Mouse (Mus musculus) adrenal gland, adult 8-10 months (tissue): Measurements from ENCODE around the gene Pla2g4f. TPM values are rescaled to one million over a fixed set of nuclear protein-coding genes. Genes with fewer than 3 reads are reported as not detected.

Experiments used
- DNase-seq: peaks from one replicate; pipeline ENCODE4 v3.0.0; 2022
- total RNA-seq, 4 experiments: library from RNA; stranded (reverse); gene quantifications; 2 replicates each; pipeline ENCODE4 v1.2.4; 2022

Gene Pla2g4f
- not detected for total RNA-seq

DNA sequence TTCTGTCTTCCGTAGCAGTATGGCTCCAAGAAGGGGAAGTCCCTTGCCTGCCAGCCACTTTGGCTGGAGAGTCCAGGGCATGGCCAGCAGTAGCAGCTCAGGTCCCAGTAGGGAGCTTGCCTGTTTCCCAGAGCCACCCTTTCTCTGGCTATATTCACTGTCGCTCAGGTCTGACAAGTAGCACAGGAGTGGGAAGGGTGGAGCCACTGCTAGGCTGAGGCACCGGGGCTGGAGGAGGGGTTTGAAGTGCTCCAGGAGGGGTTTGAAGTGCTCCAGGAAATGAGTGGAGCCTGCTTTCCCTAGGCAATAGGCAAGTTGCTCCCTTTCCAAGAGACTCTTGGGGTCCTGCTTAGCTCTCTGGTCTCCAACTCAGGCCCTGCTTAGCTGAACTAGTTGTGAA lies at the start of gene Pla2g4f:
Pla2g4f (minus strand) TSS at position 190 of the 400 bp plus-strand sequence.
- no peak for DNase-seq

DNA sequence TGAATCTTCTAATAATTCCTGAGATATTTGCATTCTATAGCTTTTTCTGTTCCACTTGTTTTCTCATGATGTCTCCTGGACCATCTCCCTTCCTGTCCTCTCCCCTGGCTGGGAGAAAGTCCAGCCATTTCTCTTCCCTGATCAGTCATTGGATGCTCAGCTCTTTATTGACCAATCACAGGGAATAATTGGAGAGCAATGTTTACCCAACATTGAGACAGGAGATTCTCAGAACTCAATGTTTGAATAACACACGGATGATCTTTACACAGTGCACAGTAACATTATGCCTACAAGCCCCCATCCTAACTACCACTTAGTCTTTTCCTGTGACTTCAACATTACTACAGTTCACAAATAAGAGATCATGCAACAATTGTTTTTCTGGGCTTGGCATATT lies 46.5 kb upstream of the Pla2g4f start:
- no peak for DNase-seq

DNA sequence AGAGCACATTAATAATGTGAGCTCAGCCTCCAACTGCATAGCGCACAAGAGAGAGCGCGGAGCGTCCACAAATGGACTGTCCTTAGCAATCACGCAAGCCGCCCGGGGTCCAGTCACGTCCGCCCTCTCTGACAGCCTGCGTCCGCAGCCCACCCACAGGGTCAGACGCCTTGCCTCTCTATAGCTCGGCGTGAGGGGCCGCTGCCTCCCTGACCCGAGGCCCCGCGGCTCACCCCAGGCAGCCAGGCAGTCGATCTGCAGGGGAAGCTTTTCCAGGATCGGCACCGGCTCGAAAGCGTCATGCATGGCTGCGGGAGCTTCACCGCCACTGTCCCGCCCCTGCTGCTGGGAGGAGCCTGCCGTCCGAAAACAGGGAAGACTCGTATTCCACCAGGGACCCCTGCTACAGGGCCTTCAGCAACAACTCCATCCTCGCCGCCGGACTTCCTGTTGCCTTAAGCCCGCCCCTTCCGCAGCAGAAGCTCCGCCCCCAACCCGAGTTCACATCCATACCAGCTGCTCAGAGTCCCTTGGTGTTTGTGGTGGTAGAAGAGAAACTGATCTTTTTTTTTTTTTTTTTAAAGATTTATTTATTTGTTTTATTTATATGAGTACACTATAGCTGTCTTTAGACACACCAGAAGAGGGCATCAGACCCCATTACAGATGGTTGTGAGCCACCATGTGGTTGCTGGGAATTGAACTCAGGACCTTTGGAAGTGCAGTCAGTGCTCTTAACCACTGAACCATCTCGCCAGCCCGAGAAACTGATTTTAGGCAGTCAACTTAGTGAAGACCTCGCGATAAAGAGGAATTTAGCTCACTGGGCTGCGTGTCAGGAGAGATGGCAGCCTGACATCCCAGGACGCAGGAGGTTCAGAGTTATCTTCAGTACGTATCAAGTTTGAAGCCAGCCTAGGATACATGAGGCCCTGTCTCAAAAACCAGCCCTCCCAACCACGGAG lies 39.0 kb upstream of the Pla2g4f start, which contains the start of gene Vps39:
Vps39 (minus strand) TSS at position 456 of the 965 bp plus-strand sequence.
- peak; percentile 88 for DNase-seq

DNA sequence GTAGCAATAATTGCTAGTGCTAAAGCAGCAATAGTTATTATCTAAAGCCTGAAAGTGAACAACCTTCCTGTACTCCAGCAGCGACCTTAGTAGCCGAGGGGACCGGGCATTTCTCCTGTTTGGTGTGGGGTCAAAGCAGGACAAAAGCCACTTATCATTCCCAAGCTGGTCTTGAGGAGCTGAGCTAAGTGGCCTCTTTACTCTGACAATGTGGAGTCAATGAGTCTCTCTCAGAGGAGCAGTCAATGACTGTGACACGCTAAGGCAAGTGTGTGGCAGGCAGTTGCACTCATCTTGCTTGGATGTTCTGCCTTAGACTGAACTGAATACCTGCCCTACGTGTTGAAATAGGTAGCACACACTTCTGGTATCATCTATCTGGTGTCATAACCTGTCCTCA lies 37.4 kb upstream of the Pla2g4f start:
- DNase-seq: no peak

DNA sequence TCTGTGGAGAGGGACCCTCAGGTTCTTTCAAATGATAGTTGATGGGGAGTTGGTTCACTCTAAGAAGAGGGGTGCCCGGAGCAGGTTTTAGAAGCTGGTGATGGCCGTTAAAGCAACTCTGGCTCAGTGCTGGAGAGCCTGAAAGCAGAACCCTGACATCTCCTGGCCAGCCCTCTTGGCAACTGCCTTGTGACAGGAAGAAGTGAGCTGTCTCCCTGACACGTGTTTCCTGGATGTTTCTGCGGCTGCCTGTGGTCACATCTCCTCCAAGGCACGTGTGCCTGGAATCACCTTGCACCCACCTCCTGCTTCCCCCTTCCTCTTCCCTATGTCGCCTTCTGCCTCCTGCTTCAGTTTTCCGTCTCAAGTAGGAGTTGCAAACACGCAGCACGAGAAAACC lies 34.2 kb upstream of the Pla2g4f start:
- no peak for DNase-seq

DNA sequence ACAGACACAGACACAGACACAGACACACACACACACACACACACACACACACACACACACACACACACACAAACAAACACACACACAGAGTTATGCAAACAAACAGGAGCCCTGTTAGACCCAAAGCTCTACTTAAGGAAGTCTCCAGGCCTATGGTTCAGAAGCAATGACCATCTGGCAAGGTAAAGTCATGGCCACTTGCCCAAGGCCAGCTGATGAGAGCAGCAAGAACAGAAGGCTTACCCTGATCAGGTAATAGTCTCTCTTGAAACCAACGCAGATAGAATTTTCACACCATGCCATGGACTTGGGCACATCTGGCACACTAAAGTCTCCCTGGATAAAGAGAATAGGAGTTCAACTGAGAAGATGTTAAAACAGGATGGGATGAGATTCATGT lies 27.8 kb upstream of the Pla2g4f start:
- no peak for DNase-seq

DNA sequence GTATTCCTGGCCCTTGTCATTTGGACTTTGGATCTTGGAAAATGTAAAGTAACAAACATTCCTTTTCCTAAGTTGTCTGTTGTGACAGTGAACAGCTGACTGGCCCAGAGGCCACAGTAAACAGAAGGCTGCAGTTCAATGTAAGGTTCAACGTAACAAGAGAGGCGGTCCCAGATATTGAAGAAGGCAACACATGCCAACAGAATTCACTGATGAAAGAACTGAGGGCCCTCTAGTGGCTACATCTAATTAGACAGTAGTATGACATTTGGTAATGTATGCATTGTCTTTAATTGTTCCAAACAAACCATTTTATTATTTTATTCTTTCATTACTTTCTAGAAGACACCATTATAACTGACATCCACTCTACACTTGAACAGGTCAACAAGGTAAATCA lies 23.9 kb upstream of the Pla2g4f start:
- no peak for DNase-seq

DNA sequence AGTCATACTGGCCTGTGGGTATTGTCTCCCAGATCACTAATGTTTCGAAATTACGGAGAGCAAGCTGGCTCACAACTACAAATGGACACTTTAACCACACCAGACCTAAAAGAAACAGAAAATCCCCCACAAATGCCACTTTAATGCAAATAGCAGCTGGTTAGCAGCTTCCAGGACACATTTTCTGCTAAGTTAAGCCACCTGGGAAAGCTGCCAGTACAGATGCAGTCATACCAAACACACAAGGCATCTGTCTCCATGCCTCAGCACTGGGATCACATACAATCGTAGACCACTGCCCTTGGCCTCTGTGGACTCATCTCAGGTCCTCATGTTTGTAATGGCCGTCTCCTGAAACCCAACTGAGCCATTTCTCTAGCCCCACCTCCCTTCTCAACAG lies 17.6 kb upstream of the Pla2g4f start:
- DNase-seq: no peak

DNA sequence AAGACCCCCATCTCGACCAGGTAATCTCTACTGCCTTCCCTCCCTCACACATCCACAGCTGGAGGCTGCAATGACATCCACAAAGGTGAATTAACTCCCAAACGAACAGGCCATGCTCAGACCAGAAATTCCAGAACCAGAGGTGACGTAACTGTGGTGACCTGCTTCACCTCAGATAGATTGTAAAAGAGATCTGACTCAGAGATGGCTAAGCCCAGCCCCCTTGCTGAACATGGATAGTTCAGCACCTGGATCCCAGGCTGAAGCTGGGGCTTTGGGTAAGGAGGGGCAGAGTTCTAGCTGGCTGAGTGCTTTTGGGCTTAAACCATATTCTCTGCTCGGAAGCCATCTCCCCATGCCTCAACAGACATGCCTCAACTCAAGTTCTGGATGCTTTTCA lies 1.1 kb upstream of the Pla2g4f start:
- no peak for DNase-seq

DNA sequence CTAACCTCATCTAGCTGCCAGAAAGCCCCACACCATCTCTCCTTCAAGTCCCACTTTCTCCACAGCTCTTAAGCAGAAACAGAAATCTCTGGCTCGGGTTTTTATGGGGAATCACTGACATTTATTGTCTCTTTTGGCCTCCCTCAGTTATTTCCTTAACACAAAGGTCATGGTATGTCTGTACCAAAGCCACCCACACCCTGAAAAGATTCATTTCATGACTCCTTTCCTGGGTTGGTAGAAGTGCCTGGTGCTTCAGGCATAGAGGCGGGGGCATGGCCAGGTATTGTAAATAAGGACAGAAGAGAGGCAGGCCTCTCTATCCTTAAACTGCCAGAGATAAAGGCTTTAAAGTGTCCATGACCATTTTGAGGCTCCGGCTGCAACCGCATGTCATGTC lies 522 bp upstream of the Pla2g4f start:
- no peak for DNase-seq

DNA sequence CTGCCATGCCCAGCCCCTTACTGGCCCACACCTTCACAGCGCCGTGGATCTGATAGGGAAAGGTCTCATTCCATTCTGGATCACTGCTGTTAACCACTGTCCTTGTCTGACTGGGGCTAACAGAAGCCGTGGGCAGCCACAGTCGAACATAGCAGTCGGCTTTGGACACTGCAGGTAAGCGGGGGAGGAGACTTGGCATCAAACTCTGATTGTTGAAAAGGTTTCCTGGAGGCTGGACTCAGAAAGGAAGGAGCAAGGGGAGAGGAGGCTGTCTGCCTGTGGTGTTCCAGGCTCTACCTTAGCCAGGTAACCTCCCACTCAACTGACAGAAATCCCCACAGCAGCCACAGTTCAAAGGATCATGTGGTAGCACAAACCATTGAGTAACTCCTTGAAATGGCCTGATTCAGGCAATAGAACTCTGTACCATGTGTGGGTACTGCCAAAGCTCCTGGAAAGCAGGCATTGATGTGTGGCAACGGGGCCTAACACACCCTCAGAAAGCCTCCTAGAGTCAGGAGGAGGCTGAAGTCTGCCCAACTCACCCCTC lies 1.6 kb downstream of the Pla2g4f start:
- DNase-seq: no peak

DNA sequence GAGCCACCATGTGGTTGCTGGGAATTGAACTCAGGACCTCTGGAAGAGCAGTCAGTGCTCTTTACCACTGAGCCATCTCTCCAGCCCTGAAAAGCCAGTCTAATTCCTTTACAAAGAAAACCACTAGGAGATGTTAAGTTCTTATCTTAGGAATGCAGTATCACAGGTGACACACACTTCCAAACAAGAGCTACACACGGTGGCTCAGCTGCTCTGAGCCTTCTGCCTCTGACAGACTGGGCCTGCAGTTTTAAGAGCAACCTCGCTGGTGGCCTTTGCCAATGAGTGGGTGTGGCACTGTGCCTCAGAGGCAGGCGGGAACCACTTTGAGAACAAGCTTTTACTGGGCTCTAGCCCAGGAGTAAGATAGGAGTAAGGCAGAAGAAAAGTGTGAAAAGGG lies 9.9 kb downstream of the Pla2g4f start:
- DNase-seq: no peak

DNA sequence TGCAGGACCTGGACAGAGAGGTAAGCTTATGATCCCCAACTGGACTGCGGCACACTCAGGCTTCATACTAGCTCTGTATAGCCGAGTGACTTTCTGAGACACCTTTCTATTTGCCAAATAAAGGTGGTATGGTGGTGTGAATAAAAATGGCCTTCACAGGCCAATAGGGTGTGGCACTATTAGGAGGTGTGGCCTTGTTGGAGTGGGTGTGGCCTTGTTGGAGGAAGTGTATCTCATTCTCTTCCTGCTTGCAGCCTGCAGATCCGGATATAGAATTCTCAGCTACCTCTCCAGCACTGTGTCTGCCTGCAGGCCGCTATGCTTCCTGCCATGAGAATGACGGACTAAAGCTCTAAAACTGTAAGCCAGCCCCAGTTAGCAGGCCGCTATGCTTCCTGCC lies 12.9 kb downstream of the Pla2g4f start:
- no peak for DNase-seq

DNA sequence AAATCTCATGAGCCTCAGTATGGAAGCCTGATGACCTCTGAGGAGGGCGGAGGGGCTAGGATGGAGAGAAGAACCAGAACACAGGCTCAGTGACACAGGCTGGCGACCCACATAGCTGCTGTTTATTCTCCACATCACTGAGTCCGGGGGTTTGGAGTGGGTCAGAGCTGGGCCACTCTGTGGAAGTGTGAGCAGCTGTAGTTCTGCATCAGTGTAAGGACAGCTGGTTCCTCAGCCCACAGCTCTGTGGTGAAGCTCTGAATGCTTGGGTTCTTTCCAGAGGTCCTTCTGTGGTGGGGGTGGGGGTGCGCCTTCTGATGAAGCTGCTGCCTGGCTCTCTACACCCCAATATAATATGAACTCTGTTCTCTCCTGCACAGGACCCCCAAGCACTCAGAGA lies 14.1 kb downstream of the Pla2g4f start:
- no peak for DNase-seq

DNA sequence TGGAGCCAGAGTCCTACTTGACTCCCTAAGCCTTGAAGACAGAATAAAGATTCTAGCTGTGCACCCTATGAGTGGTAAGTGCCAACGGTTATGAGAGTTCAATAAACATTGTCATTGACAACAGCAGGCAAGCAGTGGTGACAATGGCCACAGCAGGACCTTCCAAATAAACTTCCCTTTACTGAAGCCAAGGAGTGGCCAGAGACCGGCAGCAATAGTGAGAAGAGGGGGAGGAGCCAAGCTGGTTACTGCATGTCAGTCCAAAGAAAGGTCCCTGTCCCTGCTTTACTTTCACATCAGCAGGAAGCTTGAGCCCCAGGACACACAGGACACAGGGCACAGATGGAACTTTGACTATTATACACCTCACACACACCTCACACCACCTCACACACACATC lies 17.8 kb downstream of the Pla2g4f start:
- no peak for DNase-seq

DNA sequence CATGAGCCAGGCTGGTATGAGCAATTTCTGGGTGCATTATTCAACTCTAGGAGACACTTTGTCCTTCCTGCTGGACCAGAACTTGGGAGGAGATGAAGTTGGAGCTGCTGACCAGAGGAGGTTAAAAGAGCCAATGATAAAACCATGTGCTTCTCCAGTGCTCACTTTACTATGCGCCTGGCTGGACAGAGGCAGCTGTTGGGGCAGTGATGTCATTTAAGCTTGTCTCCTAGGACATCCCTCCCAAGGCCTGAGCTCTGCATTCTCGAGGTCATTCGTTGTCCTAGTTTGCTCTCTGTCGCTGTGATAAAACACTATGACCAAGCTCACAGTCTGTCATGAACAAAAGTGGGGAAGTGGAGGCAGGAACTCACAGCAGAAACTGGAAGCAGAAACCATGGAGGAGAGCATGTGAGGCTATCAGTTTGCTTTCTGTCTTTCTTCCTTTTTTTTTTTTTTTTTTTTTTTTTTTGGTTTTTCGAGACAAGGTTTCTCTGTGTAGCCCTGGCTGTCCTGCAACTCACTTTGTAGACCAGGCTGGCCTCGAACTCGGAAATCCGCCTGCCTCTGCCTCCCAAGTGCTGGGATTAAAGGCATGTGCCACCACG lies 22.4 kb downstream of the Pla2g4f start:
- peak; percentile 66 for DNase-seq

DNA sequence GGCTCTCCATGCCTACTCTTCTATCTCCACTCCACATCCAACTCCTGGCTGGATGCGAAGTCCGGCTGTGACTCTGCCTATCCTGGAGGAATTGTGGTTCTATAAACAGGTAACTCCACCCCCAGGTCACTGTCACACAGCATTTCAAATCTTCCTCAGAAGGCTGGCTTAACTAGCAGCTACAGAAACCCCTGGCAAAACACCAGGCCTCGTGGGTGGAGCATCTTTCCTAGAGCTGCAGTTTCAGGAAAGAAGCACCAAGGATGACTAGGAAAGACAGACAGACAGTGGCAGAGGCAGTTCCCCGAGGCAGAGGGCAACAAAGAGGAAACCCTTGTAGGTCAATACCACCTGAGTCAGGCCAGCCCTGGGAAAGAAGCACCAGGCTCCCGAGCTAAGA lies 25.0 kb downstream of the Pla2g4f start, which contains the start of gene Pla2g4d:
Pla2g4d (minus strand) TSS at position 203 of the 400 bp plus-strand sequence.
- DNase-seq: no peak

DNA sequence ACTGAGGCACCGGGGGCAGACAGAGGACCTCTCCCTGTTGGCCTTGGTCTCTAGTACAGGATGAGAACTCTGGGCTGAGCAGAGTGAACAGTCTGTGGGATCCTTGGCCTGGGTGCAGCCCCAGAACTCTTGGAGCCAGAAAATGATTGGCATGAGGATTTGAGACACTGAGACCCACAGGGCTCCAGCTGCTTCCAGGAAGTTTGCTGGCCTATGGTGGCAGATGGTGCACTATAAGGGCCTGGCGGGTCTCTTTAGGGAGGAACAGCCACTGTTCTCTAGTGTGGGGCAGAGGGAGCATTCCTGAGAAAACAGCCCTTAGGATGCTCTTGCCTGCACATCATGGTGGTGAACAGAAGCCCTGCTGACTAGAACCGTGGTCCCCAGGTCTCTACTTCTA lies 25.6 kb downstream of the Pla2g4f start:
- no peak for DNase-seq

DNA sequence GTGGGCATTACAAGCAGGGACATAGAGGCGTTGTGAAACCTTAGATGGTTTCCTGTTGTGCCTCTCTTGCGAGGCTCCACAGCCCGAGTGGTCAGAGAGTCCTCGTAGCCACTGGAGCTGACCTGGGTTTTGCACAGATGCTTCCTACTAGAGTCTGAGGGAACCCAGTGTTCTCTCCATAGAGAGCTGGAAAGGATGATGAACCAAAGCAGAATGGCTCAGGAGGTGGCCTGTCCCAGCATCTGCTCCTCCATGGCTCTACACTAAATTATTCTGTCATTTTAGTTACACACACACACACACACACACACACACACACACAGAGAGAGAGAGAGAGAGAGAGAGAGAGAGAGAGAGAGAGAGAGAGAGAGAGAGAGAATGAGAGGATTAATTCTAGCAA lies 28.3 kb downstream of the Pla2g4f start:
- DNase-seq: no peak

DNA sequence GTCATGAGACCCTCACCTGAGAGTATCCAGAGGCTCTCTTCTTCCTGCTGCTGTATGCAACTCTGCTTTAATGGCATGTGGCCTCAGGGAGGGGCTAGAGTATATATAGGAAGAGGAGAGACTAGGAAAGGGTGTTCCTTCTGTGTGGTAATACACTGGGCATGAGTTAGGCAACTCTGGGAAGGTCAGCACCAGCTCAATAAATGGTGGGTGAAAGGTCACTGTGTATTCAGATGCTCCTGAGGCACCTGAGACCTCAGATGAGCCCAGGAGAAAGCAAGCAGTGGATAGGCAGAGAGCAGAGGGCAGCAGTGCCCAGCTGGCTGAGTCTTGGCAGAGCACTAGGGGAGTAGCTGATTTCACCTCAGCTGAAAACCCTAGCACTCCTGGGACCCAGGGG lies 29.3 kb downstream of the Pla2g4f start:
- no peak for DNase-seq

DNA sequence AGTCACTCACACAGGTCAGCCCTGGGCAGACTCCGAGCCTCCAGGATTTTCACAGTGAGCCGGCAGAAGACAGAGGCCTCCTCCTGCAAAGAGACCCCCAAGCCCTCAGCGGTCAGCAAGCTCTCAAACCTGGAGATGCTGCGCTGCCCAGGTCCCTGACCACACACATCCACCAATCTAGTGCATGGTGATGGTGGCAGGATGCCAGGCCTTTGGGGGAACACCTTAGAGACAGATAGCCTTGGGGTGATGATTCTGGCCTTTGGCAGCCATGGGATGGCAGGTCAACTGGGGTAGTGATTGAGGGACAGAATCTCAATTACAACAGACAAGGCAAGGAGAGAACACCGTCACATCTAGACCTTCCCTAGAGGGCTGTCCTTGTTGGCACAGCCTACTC lies 29.9 kb downstream of the Pla2g4f start:
- DNase-seq: peak; percentile 67

DNA sequence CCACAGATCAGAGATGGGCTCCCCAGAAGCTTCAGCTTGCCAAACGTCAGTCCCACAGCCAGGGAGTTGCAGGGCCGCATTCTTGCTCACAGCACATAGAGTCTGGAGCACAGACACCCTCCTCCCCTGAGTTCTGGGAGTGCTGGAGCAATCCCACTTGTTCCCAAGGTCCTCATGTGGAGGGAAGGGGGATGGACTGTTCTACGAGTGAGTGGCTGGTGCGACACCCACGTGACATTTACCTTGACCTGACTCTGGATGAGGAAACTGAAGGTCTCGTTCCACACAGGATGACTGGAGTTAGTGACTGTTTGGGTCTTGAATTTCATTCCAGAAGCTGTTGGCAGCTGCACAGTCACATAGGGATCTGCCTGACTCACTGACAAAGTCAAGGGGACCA lies 30.4 kb downstream of the Pla2g4f start:
- peak; percentile 85 for DNase-seq

DNA sequence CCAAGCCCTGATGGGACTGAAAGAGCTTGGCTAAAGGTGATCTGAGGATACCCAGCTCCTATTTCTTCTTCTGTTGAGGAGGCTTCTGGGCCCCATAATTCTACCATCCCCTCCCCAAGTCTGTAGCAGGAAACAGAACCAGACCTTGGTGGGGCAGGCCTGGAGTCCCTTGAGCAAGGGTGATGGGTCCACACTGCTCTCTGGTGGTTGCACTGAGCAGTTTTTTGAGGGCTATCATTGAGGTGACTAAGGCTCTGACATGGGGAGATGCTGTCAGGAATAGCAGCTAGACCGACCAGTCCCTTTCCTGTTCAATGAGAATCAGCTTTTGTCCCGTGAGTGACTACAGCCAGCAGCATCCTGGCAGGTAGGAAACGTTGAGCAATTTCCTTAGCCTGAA lies 32.7 kb downstream of the Pla2g4f start:
- no peak for DNase-seq

DNA sequence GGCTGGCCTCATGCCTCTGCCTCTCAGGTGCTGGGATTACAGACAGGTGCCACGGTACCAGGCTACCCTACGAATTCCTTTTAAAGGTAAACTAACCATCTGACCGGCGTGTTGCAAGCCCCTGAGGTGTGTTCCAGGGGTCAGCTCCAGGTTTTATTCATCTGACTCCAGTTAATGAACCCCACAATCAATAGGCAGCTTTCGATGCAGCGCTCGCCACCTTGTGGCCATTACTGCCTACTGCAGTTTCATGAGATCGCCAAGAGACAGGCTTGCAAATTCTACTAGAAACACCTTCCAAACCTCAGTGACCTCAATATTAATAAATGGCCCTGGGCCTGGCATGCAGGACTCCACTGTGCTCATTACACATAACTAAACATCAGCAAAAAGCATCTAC lies 34.0 kb downstream of the Pla2g4f start:
- DNase-seq: no peak
